ENCODE assay signal across 8 mouse cellular contexts in genomic region chr12:31073412-31074354, GRCm38 (mm10). TPM values are rescaled to one million over a fixed set of nuclear protein-coding genes. Genes with fewer than 3 reads are reported as not detected.
DNase-seq lines count a peak whose midpoint lies in the region; ATAC-seq lines count a peak whose summit lies in the region.

Fam110c (plus strand) TSS chr12:31073861.

- intact Hi-C loops in left cerebral cortex, postnatal 25 days (cut with DNase I), result no loop called here

- H3K4me1 ChIP-seq in heart, embryonic 14.5 days (ENCODE audit: control insufficient read depth in 2 of 2, insufficient read depth in 2 of 2, low read length in 2 of 2), result peaks cover 5 to 8% of the 10 kb centered on the region in 2 experiments; a peak in 3 of 4 replicates
- H3K4me1 ChIP-seq in stomach, embryonic 14.5 days (ENCODE audit: control insufficient read depth, insufficient read depth, low read length), result no peaks in the 10 kb centered on the region

- peak; percentile 24 for ATAC-seq in common myeloid progenitor, adult 5-6 weeks (replicated peaks; ENCODE audit: low read depth, poor library complexity, severe bottlenecking)
- ATAC-seq in heart, embryonic 14.5 days (ENCODE audit: insufficient number of reproducible peaks, insufficient read depth, low FRiP score, low read depth), result peak; percentile 61; the same call in 1 of the 2 replicates
- peak; percentile 44 for ATAC-seq in megakaryocyte, adult 5-6 weeks (ENCODE audit: poor library complexity, severe bottlenecking)
- ATAC-seq in stomach, embryonic 14.5 days (ENCODE audit: insufficient number of reproducible peaks, insufficient read depth, low FRiP score, low read depth), result peak; percentile 91

- no peaks in the 10 kb centered on the region for H3K36me3 ChIP-seq in heart, embryonic 14.5 days (ENCODE audit: control insufficient read depth, insufficient read depth, low read length)
- no peaks in the 10 kb centered on the region for H3K36me3 ChIP-seq in stomach, embryonic 14.5 days (ENCODE audit: control insufficient read depth, insufficient read depth, low read length)

- peaks cover 30% of the 10 kb centered on the region for H3K27me3 ChIP-seq in heart, embryonic 14.5 days (ENCODE audit: control insufficient read depth, insufficient read depth, low read length)
- H3K27me3 ChIP-seq in stomach, embryonic 14.5 days (ENCODE audit: control insufficient read depth, insufficient read depth, low read length), result peaks cover 18% of the 10 kb centered on the region

- no peak within 1 kb of the TSS for H3K27ac ChIP-seq in heart, embryonic 14.5 days (replicated peaks in 1 of 2; ENCODE audit: control insufficient read depth in 1 of 2, insufficient read depth in 1 of 2, low read depth in 2 of 2, low read length in 2 of 2)
- H3K27ac ChIP-seq in stomach, embryonic 14.5 days (ENCODE audit: low read length), result no peak within 1 kb of the TSS

- no peaks in the 10 kb centered on the region for H3K9me3 ChIP-seq in heart, embryonic 14.5 days (ENCODE audit: control insufficient read depth, low read length)
- no peaks in the 10 kb centered on the region for H3K9me3 ChIP-seq in stomach, embryonic 14.5 days (ENCODE audit: control insufficient read depth, low read depth, low read length)

- peak within 1 kb of the TSS; percentile 71 for H3K9ac ChIP-seq in heart, embryonic 14.5 days (ENCODE audit: low read length)
- H3K9ac ChIP-seq in stomach, embryonic 14.5 days (replicated peaks; ENCODE audit: low read depth, low read length), result peak within 1 kb of the TSS; percentile 33

- WGBS in heart, embryonic 14.5 days, result 2% methylated on average over 50 of the region's 50 CpGs
- under 1% methylated on average over 50 of the region's 50 CpGs for WGBS in stomach, embryonic 14.5 days

- H3K4me3 ChIP-seq in heart, embryonic 14.5 days (ENCODE audit: control insufficient read depth in 1 of 2, insufficient read depth in 1 of 2, low read depth in 1 of 2, low read length in 2 of 2), result peak within 1 kb of the TSS; percentile 54 to 58
- H3K4me3 ChIP-seq in stomach, embryonic 14.5 days (ENCODE audit: low read depth, low read length), result peak within 1 kb of the TSS; percentile 49

- H3K4me2 ChIP-seq in heart, embryonic 14.5 days (ENCODE audit: low read length), result peak within 1 kb of the TSS; percentile 99
- H3K4me2 ChIP-seq in stomach, embryonic 14.5 days (replicated peaks; ENCODE audit: low read depth, low read length), result peak within 1 kb of the TSS; percentile 92

- DNase-seq in cerebellum, postnatal 10 days, result peak; percentile 25 to 26
- DNase-seq in cerebellum, adult 9-11 months, result no peak
- peak; percentile 93 for DNase-seq in kidney, postnatal 14 days
- DNase-seq in left cerebral cortex, postnatal 25 days (ENCODE audit: low spot score in 2 of 2), result no peak

RNA-seq across cellular contexts. Expression of gene Fam110c, which starts in this region (rescaled TPM):
- total RNA-seq in common myeloid progenitor, adult 5-6 weeks (2017), result 0.63 and 2.5 TPM in 2 replicates
- polyA plus RNA-seq in heart, embryonic 14.5 days (2014; fragmentation: Nextera tagmentation; extraction: Ambion mirVana), result 1.5 and 2.4 TPM in 2 replicates
- 0.16 and 0.46 TPM in 2 replicates for total RNA-seq in megakaryocyte, adult 5-6 weeks (2015)
- total RNA-seq in megakaryocyte, adult 5-6 weeks (2017), result 0.98 and 1.2 TPM in 2 replicates
- 6.6 and 7.4 TPM in 2 replicates for polyA plus RNA-seq in stomach, embryonic 14.5 days (2014; fragmentation: Nextera tagmentation; extraction: Ambion mirVana)
- total RNA-seq in left cerebral cortex, postnatal 25 days (2021), result not detected

Comparison
In these comparisons a context has a peak if more than half of its experiments do, and no peak if none do; other contexts are left out.
1. DNase-seq: peak in cerebellum, postnatal 10 days (2 of 2) and kidney, postnatal 14 days (single experiment); none in cerebellum, adult 9-11 months (single experiment) and left cerebral cortex, postnatal 25 days (0 of 2).
2. ATAC-seq: peak in every context shown above with its lines; median percentile 91 in stomach, embryonic 14.5 days; 61 in heart, embryonic 14.5 days; 44 in megakaryocyte, adult 5-6 weeks; 24 in common myeloid progenitor, adult 5-6 weeks.